Mouse (Mus musculus) limb, embryonic 14.5 days (tissue): ENCODE results near the gene Strip2. TPM values are rescaled to one million over a fixed set of nuclear protein-coding genes. Genes with fewer than 3 reads are reported as not detected.

Source experiments
- ATAC-seq: fragments of 200-750 bp; cut with Nextera tagmentation; 2 replicates; pipeline ENCODE4 v1.8.0; 2017; ENCODE audit warnings: low read depth, moderate number of reproducible peaks, moderate TSS enrichment; ENCODE audit not compliant: low FRiP score
- DNase-seq: peaks from one replicate; pipeline ENCODE4 v3.0.0-alpha.2; 2015; ENCODE audit warnings: low spot score
- H3K27ac ChIP-seq: fragments of 300-500 bp; sonication (generic); replicated peaks from 2 replicates; pipeline ENCODE4 v1.5.1; 2014; ENCODE audit warnings: low read depth, mild to moderate bottlenecking, low read length, moderate library complexity, mixed read lengths
- H3K27me3 ChIP-seq: fragments of 300-500 bp; sonication (generic); 2 replicates; pipeline ENCODE4 v1.6.1; 2014; ENCODE audit warnings: low read length, mixed read lengths; ENCODE audit not compliant: control insufficient read depth, insufficient read depth
- H3K36me3 ChIP-seq: fragments of 300-500 bp; sonication (generic); 2 replicates; pipeline ENCODE4 v1.6.1; 2014; ENCODE audit warnings: mild to moderate bottlenecking, low read length, moderate library complexity, mixed read lengths; ENCODE audit not compliant: control insufficient read depth, insufficient read depth
- H3K4me1 ChIP-seq: fragments of 300-500 bp; sonication (generic); 2 replicates; pipeline ENCODE4 v1.6.1; 2014; ENCODE audit warnings: antibody characterized with exemption, low read length, mixed read lengths; ENCODE audit not compliant: control insufficient read depth, insufficient read depth
- H3K4me2 ChIP-seq: fragments of 300-500 bp; sonication (generic); replicated peaks from 2 replicates; pipeline ENCODE4 v1.6.1; 2014; ENCODE audit warnings: low read depth, mild to moderate bottlenecking, low read length, moderate library complexity; ENCODE audit not compliant: severe bottlenecking
- H3K4me3 ChIP-seq: fragments of 300-500 bp; sonication (generic); replicated peaks from 2 replicates; pipeline ENCODE4 v1.5.1; 2014; ENCODE audit warnings: low read length
- H3K9ac ChIP-seq: fragments of 300-500 bp; sonication (generic); 2 replicates; pipeline ENCODE4 v1.6.1; 2014; ENCODE audit warnings: mild to moderate bottlenecking, low read depth, low read length, moderate library complexity; ENCODE audit not compliant: severe bottlenecking
- H3K9me3 ChIP-seq: fragments of 300-500 bp; sonication (generic); 2 replicates; pipeline ENCODE4 v1.6.1; 2016; ENCODE audit warnings: low read length; ENCODE audit not compliant: control insufficient read depth
- POLR2A ChIP-seq: fragments of 200-500 bp; IDR thresholded peaks from 2 replicates; pipeline ENCODE4 v1.8.0; 2012; ENCODE audit warnings: inconsistent platforms, mild to moderate bottlenecking, moderate library complexity, borderline replicate concordance; ENCODE audit not compliant: insufficient read depth, insufficient read length; ENCODE audit errors: extremely low read depth
- WGBS: fragments of 180-500 bp; shearing (Covaris S2); extraction: QIAGEN DNeasy Blood & Tissue Kit; methylation state at CpG from one replicate; pipeline ENCODE4 v1.1.7; 2014; 5-methylcytosine and 5-hydroxymethylcytosine counted together
- polyA plus RNA-seq, 2 experiments: library from polyadenylated mRNA; depleted of rRNA in 1 of 2; stranded (reverse) in 1 of 2; unstranded in 1 of 2; fragments of >200 nt; fragmentation: Nextera tagmentation in 1 of 2; extraction: Ambion mirVana in 1 of 2; gene quantifications; 2 replicates each; pipeline versions ENCODE4 v1.2.1 to v1.2.3; 2012 to 2014

Strip2 gene
- polyA plus RNA-seq, 2 experiments: 2.5 to 3.3 TPM

GRCm38 (mm10) chr6:29914136-29914535 lies 2.7 kb upstream of the Strip2 start:
- H3K9me3 ChIP-seq: no peaks in the 10 kb centered on the region
- no peak overlapping the region for H3K4me3 ChIP-seq
- H3K36me3 ChIP-seq: peaks cover 14% of the 10 kb centered on the region
- DNase-seq: no peak
- no peak overlapping the region for H3K27ac ChIP-seq
- H3K4me1 ChIP-seq: peaks cover 7% of the 10 kb centered on the region
- no peak overlapping the region for H3K9ac ChIP-seq
- no peak overlapping the region for H3K4me2 ChIP-seq
- H3K27me3 ChIP-seq: no peaks in the 10 kb centered on the region
- no peak for ATAC-seq
- TF ChIP-seq POLR2A: no peak

GRCm38 (mm10) chr6:29915836-29916235 lies 976 bp upstream of the Strip2 start:
- H3K36me3 ChIP-seq: peaks cover 4% of the 10 kb centered on the region; the same call in 1 of the 2 replicates
- 36% methylated on average over 9 of the region's 9 CpGs for WGBS
- no peak overlapping the region for H3K9ac ChIP-seq
- no peak for DNase-seq
- H3K27me3 ChIP-seq: no peaks in the 10 kb centered on the region
- no peak for ATAC-seq
- no peak overlapping the region for H3K27ac ChIP-seq
- H3K4me2 ChIP-seq: no peak overlapping the region
- TF ChIP-seq POLR2A: no peak
- no peak overlapping the region for H3K4me3 ChIP-seq
- peaks cover 7% of the 10 kb centered on the region for H3K4me1 ChIP-seq
- H3K9me3 ChIP-seq: no peaks in the 10 kb centered on the region

- peak overlapping the region; percentile 94 for H3K4me2 ChIP-seq
- H3K27ac ChIP-seq: no peak overlapping the region
- 4% methylated on average over 21 of the region's 21 CpGs for WGBS
- peak overlapping the region; percentile 72 for H3K4me3 ChIP-seq
- no peaks in the 10 kb centered on the region for H3K27me3 ChIP-seq
- H3K36me3 ChIP-seq: 0 out of 2 replicates have a peak, but pooled peaks cover under 1% of the 10 kb centered on the region
- peak overlapping the region; percentile 63 for H3K9ac ChIP-seq
- peak; percentile 25 for DNase-seq
- H3K9me3 ChIP-seq: no peaks in the 10 kb centered on the region
- no peak for TF ChIP-seq POLR2A
- H3K4me1 ChIP-seq: peaks cover 7% of the 10 kb centered on the region
- peak; percentile 47 for ATAC-seq
Measured at GRCm38 (mm10) chr6:29917383-29917720, 540 bp downstream of the Strip2 start.

- Histone ChIP-seq H3K9ac (peak overlapping the region; percentile 63; the same call in 1 of the 2 replicates), H3K27me3 (no peaks in the 10 kb centered on the region), H3K36me3 (no peaks in the 10 kb centered on the region), H3K4me1 (peaks cover 7% of the 10 kb centered on the region), H3K4me3 (peak overlapping the region; percentile 72), H3K27ac (no peak overlapping the region), H3K4me2 (peak overlapping the region; percentile 94), H3K9me3 (no peaks in the 10 kb centered on the region)
- whole genome bisulfite sequencing: 29% methylated on average over 4 of the region's 4 CpGs
- no peak for ATAC-seq
- no peak for DNase-seq
- no peak for TF ChIP-seq POLR2A
Measured at GRCm38 (mm10) chr6:29917947-29918346, 1.1 kb downstream of the Strip2 start.

- H3K9me3 ChIP-seq: no peaks in the 10 kb centered on the region
- H3K9ac ChIP-seq: no peak overlapping the region
- DNase-seq: no peak
- no peaks in the 10 kb centered on the region for H3K4me1 ChIP-seq
- no peak overlapping the region for H3K27ac ChIP-seq
- WGBS: 67% methylated on average over 4 of the region's 4 CpGs
- TF ChIP-seq POLR2A: no peak
- H3K36me3 ChIP-seq: no peaks in the 10 kb centered on the region
- no peaks in the 10 kb centered on the region; the same call in 1 of the 2 replicates for H3K27me3 ChIP-seq
- H3K4me3 ChIP-seq: no peak overlapping the region
- H3K4me2 ChIP-seq: no peak overlapping the region
- ATAC-seq: no peak
Measured at GRCm38 (mm10) chr6:29923501-29923900, 6.7 kb downstream of the Strip2 start.
